Mouse (Mus musculus) inflammation-experienced regulatory T-cells, adult 6 months (primary cell): ENCODE data around the gene Nod2. TPM values are rescaled to one million over a fixed set of nuclear protein-coding genes. Genes with fewer than 3 reads are reported as not detected.

Experiments
- ATAC-seq: one replicate; pipeline ENCODE4 v1.8.0; 2017
- polyA plus RNA-seq, 3 experiments: library from polyadenylated mRNA; unstranded; fragments of 100-300 nt; shearing (Covaris generic); gene quantifications; one replicate each; pipeline ENCODE4 v1.2.1; 2017

Nod2 gene
- polyA plus RNA-seq = 1 to 10 TPM; 2.4 to 4.3 (median 3.8) TPM

GRCm38 (mm10) chr8:88646837-88647778 lies at the start of gene Nod2:
Gene Nod2, plus strand, starts transcription at chr8:88647315.
- peak; percentile 16 for ATAC-seq

- ATAC-seq = no peak
Observed at GRCm38 (mm10) chr8:88598578-88598977, 48.5 kb upstream of the Nod2 start.

DNA sequence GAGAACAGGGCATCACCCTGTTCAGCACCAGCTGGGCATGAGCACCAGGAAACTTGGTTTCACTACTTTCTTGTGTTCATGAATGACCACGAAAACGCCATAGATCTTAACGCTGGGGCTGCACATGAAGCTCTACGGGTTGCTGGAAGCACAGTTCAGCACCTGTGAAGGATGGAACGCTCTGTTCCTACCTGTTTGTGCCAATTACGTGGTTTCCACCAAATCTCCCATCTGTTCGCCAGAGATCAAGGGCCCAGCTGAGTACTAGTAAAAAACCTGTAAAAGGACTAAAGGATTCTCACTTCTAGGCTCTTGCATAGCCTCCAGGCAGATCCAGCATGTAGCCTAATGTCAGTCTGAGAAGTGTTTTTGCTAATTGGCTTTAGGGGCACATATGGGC lies 47.6 kb upstream of the Nod2 start:
- no peak for ATAC-seq

GRCm38 (mm10) chr8:88603446-88603989 lies 43.6 kb upstream of the Nod2 start:
- ATAC-seq = peak; percentile 46

DNA sequence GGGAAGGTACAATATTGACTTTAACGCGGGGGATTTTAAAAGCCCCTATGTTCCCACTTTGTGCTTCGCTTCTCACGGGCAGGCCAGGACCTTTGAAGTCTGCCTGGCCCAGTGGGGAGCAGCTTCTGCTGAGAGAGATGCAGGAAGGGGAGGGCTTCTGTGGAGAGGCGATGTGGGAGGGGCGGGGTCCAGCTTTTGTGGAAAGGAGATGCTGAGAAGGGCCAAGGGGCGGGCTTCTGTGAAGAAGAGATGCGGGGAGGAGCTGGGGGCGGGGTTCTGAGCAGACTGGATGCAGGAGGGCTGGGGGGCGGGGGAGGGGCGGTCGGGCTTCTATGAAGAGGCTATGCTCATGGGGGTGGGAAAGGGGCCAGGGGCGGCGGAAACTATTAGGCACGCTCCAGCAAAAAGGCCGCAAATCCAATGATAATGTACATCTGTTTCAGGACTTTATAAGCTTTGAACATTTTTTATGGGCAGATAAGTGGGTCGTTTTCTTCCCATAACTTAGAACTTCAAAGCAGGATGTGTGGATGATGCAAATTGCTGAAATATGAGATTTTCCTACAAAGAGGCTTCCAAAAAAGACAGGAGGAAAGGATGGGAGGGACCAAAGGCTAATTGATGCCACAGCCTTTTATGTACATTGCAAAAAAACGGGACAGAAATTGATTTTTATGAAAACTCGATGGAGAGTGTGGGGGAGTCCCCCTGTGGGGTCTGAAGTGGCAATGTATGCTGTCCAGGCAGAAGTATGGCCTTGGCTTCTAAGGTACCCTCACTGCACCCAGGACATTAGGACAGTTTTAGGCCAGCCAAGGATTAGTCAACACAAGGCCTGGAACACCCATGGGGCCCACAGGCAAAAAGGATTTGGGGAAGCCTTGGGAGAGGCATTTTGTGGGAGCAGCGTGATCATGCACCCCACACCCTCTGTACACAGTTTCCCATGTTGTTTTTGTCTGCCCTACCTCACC lies 42.8 kb upstream of the Nod2 start:
- ATAC-seq = no peak

GRCm38 (mm10) chr8:88605361-88606040 lies 41.6 kb upstream of the Nod2 start:
- no peak for ATAC-seq

DNA sequence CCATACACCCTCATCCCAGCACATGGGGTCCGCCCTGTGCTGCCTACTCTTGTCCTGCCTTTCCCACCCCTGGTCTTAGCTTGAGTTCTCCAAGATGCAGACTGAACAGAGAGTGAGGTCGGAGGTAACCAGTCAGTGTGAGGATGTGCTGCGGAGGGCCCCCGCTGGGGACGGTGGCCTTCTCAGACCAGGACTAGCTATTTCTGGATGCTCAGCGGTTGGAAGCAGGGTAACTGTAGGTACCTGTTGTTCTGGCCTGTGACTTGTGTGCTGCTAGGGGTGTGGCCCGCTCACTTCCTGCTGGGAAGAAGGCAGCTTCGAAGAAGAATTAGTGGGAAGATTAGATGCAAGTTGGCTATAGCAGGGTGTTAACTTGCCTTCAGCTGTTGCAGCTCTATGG lies 38.1 kb upstream of the Nod2 start:
- no peak for ATAC-seq

DNA sequence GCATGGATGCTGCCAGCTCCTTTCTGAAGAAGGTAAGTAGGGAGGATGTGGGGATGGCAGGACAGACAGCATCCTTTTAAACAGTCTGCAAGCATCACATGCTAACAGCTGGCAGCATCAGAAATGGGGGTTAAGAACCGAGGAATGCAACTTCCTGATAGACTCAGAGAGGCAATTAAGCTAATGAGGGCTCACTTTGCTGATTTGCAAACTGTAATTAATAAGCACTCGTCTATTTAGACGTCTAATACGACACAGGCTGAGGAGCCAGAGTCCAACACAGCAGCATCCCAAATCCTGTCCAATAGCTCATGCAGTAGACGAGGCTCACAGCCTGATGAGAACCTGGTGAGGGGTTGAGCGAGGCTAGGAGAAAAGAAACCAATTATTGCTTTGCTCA lies 36.8 kb upstream of the Nod2 start:
- no peak for ATAC-seq

- no peak for ATAC-seq
Observed at GRCm38 (mm10) chr8:88614981-88615380, 32.1 kb upstream of the Nod2 start.

- ATAC-seq = no peak
Observed at GRCm38 (mm10) chr8:88618612-88619011, 28.5 kb upstream of the Nod2 start.

GRCm38 (mm10) chr8:88619513-88619912 lies 27.6 kb upstream of the Nod2 start:
- no peak for ATAC-seq

DNA sequence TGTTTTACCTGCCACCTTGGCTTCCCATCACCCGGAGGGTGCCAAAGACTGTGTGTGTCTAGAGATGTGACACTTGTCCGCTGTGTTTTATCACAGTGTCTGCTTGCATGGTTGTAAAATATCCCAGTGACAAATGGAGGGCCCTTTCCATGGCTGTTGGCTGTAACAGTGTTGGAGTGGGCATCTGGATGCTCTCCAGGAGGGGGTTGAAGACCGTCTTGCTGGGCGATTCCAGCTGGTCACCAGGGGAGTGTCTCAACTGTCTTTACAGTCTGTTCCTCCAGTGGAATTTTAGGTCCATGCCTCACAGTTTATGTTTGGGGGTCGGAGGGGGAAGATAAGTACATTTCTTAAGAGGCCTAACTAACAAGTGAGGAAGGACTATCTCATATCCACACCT lies 26.2 kb upstream of the Nod2 start:
- no peak for ATAC-seq

DNA sequence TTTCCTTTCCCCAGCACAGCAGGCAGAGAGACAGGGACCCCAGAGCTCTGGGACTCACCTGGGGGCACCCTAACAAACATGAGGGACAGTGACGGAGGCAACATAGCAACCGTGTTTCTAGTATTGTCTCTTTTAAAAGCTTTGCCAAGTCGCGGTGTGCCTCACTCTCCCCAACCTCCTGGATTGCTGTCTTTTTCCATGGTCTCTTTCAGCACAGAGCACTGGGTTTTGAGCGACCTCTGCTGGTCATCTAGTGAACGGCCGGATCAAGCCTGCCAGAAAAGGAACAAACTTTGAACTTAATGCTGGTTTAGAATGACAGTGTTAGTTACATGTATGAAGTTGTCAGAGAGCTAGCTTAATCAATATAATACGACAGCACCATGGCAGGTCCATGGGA lies 25.7 kb upstream of the Nod2 start:
- ATAC-seq = peak; percentile 68

DNA sequence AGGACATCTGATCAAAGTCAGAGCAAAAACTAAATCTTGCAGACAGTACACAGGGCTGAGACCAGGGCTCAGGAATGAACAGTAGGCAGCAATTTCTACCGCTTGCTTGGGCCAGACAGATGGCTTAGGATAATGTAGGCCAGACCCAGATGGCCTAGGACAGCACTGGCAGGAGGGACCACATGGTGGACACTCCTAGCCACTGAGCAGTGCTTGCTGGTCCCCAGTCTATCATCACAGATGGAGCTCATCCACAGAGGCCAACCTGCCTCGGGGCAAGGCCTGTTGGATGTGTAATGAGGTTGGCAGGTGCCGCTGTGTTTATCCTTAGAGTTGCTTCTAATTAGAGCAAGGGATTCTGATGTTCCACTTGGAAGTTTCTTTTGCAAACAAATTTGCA lies 23.8 kb upstream of the Nod2 start:
- no peak for ATAC-seq

DNA sequence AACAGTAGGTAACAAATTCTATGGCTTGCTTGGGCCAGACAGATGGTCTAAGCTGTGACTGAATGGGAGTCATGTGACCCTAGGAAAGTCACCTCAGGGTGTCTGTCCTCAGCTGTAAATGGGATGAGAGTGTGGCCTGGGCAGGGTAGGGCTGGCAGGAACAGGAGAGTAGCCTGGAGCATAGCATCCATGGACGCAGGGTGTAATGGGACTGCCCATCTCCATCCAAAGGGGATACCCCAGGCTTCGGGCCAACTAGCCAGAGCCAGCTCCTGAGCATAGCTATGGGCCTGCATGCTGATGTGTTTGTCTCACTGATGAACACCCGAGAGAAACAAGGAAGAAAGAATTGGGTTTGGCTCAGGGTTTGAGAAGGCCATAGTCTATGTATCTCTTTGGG lies 22.8 kb upstream of the Nod2 start:
- no peak for ATAC-seq

DNA sequence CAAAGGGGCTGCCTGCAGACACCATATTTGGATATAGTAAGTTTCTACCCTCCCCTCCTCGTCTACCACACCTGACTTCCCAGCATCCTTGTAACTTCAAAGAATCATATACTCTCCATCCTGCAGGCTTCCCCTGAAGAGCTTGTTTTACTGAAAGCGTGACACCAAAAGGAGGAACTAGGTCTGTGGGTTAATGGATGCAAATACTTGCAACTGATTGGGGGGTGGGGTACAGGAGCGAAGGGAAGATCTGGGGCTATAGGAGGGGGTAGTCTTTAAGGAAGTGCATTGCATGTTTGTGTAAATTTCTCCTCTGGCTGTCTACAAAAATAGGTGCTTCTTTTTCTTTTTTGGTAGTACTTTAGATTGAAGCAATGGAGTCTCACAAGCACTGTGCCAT lies 20.7 kb upstream of the Nod2 start:
- no peak for ATAC-seq

DNA sequence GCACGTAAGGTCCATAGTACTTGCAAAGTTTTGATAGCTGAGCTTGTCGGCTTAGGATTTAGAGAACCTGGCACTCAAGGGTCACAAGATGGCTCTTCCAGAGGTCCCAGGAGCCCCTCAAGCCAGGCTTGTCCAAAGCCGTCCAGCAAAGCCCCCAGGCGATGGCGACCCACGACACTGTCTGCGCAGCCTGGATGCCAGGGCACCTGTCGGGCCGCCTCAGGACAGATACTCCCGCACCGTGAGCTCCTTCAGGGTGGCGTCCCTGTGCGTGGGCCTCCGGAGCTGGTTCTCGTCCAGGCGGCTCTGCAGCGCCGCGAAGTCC lies 20.2 kb upstream of the Nod2 start:
- no peak for ATAC-seq

DNA sequence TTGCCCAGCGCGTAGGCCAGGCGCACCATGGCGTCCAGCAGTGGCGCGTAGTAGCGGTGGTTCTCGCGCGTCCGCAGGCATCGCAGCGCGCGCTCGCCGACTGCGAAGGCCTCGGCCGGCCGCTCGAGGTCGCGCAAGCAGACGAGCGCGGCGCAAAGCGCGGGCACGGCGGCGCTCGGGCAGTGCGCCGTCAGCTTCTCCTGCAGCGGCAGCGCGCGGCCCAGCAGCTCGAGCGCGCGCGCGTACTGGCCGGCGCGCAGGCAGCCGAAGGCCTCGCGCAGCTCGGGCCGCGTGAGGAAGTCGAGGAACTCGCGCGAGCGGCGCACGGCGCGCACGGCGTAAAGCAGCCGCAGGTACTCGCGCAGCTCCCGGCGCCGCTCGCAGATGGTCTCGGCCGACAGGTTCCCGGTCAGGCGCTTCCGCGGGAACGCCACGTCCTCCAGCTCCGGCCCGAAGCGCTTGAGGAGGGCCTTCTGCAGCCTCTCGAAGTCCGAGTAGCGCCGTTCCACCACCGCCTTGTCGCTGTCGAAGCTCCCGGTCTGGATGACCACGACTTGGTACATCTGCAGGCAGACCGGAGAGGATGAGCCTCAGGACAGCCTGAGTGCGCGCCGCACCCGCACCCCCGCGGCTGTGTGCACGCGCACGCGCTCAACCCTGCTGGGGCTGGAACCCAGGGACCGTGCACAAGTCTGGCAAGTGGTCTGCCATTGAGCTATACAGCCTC lies 19.7 kb upstream of the Nod2 start:
- ATAC-seq = no peak

- no peak for ATAC-seq
Observed at GRCm38 (mm10) chr8:88628001-88628774, 18.9 kb upstream of the Nod2 start.

GRCm38 (mm10) chr8:88630225-88630624 lies 16.9 kb upstream of the Nod2 start:
- no peak for ATAC-seq

GRCm38 (mm10) chr8:88631081-88631480 lies 16.0 kb upstream of the Nod2 start:
- ATAC-seq = peak; percentile 21
